Mouse (Mus musculus) limb, embryonic 13.5 days (tissue): ENCODE results near the gene Nprl2. TPM values are rescaled to one million over a fixed set of nuclear protein-coding genes. Genes with fewer than 3 reads are reported as not detected.
A peak's percentile ranks its signal among the peaks of the same experiment; 100 is the strongest.

Source experiments
- ATAC-seq: fragments of 200-750 bp; cut with Nextera tagmentation; 2 replicates; pipeline ENCODE4 v1.8.0; 2017; ENCODE audit warnings: low read depth, moderate number of reproducible peaks, moderate TSS enrichment; ENCODE audit not compliant: low FRiP score
- H3K27ac ChIP-seq: fragments of 300-500 bp; sonication (generic); 2 replicates; pipeline ENCODE4 v1.5.1; 2015; ENCODE audit warnings: inconsistent platforms, mild to moderate bottlenecking, moderate library complexity
- H3K27me3 ChIP-seq: fragments of 300-500 bp; sonication (generic); 2 replicates; pipeline ENCODE4 v1.6.1; 2015; ENCODE audit warnings: mild to moderate bottlenecking, inconsistent platforms
- H3K36me3 ChIP-seq: fragments of 300-500 bp; sonication (generic); 2 replicates; pipeline ENCODE4 v1.6.1; 2015; ENCODE audit warnings: inconsistent platforms, mild to moderate bottlenecking, moderate library complexity
- H3K4me1 ChIP-seq: fragments of 300-500 bp; sonication (generic); 2 replicates; pipeline ENCODE4 v1.6.1; 2015; ENCODE audit warnings: inconsistent platforms
- H3K4me2 ChIP-seq: fragments of 300-500 bp; sonication (generic); replicated peaks from 2 replicates; pipeline ENCODE4 v1.6.1; 2015; ENCODE audit warnings: inconsistent platforms, mild to moderate bottlenecking, moderate library complexity
- H3K4me3 ChIP-seq: fragments of 300-500 bp; sonication (generic); 2 replicates; pipeline ENCODE4 v1.5.1; 2015; ENCODE audit warnings: moderate library complexity, mild to moderate bottlenecking, inconsistent platforms
- H3K9ac ChIP-seq: fragments of 300-500 bp; sonication (generic); 2 replicates; pipeline ENCODE4 v1.6.1; 2015; ENCODE audit warnings: mild to moderate bottlenecking, inconsistent platforms
- H3K9me3 ChIP-seq: fragments of 300-500 bp; sonication (generic); 2 replicates; pipeline ENCODE4 v1.6.1; 2016; ENCODE audit warnings: inconsistent platforms
- WGBS: fragments of 180-500 bp; shearing (Covaris S2); methylation state at CpG from one replicate; pipeline ENCODE4 v1.1.7; 2015; 5-methylcytosine and 5-hydroxymethylcytosine counted together
- polyA plus RNA-seq: library from polyadenylated mRNA; unstranded; fragments of >200 nt; fragmentation: Nextera tagmentation; extraction: Ambion mirVana; gene quantifications from 2 replicates; pipeline ENCODE4 v1.2.1, GENCODE M21; 2015

Nprl2 gene
- polyA plus RNA-seq, 1 experiment from 2014 or later, result 44.2 TPM

DNA sequence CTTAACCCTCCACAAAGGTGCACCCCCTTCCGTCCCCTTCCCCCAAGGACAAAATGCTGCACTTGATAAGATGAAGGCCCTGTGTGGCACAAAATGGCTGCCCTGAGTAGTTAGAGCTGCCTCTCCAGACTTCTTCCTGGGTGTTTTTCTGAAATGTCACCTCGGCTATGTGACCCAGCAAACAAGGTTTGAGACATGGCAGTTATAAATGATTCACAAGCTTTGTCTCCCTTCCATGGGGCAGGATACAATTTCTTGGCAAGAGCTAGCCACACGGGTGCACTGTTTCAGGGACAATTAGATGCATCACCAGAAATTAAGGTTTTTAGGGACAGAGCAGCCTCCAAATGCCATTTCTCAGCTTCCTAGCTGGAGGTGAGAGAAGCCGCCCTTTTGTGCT is 1.6 kb upstream of the Nprl2 start:
- Histone ChIP-seq H3K9me3 (no peaks in the 10 kb centered on the region), H3K9ac (no peak overlapping the region), H3K4me3 (no peak overlapping the region), H3K36me3 (peaks cover 60% of the 10 kb centered on the region), H3K4me2 (peak overlapping the region; percentile 96), H3K27ac (no peak overlapping the region), H3K4me1 (peaks cover 43% of the 10 kb centered on the region), H3K27me3 (no peaks in the 10 kb centered on the region)
- no peak for ATAC-seq
- 72% methylated on average over 4 of the region's 4 CpGs for WGBS

- no peak for ATAC-seq
- Histone ChIP-seq H3K4me1 (peaks cover 42% of the 10 kb centered on the region), H3K4me3 (peak overlapping the region; percentile 63), H3K9me3 (no peaks in the 10 kb centered on the region), H3K27ac (no peak overlapping the region), H3K27me3 (no peaks in the 10 kb centered on the region), H3K4me2 (peak overlapping the region; percentile 96), H3K36me3 (peaks cover 61% of the 10 kb centered on the region), H3K9ac (peak overlapping the region; percentile 59)
- 28% methylated on average over 10 of the region's 10 CpGs for WGBS
Observed at GRCm38 (mm10) chr9:107541005-107541404, 1.0 kb upstream of the Nprl2 start.

DNA sequence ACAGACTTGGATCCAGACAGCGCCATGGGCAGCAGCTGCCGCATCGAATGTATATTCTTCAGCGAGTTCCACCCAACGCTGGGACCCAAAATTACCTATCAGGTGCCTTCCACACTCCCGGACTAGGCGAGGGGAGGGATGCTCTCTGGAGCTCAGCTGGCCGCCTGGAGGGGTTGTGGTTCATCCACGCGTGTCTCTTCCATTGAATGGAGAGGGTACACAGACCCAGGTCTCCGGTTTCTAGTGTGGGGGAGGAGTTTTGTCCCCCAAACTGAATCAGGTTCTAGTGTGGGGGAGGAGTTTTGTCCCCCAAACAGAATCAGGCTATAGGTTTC is 293 bp downstream of the Nprl2 start:
- Histone ChIP-seq H3K4me2 (peak overlapping the region; percentile 96), H3K9ac (peak overlapping the region; percentile 73), H3K4me1 (peaks cover 42% of the 10 kb centered on the region), H3K36me3 (peaks cover 52% of the 10 kb centered on the region), H3K9me3 (no peaks in the 10 kb centered on the region), H3K27ac (0 out of 2 replicates have a peak overlapping the region, but pooled peaks have one; percentile 17), H3K27me3 (no peaks in the 10 kb centered on the region), H3K4me3 (peak overlapping the region; percentile 63)
- WGBS, result under 1% methylated on average over 11 of the region's 11 CpGs
- ATAC-seq, result peak; percentile 2; the same call in 1 of the 2 replicates

- Histone ChIP-seq H3K4me1 (peaks cover 42% of the 10 kb centered on the region), H3K4me3 (peak overlapping the region; percentile 63)
- 41% methylated on average over 8 of the region's 8 CpGs for WGBS
Observed at GRCm38 (mm10) chr9:107542721-107543120, 695 bp downstream of the Nprl2 start.

GRCm38 (mm10) chr9:107543299-107543698 is 1.3 kb downstream of the Nprl2 start:
- H3K4me3 ChIP-seq, result peak overlapping the region; percentile 63; the same call in 1 of the 2 replicates
- ATAC-seq, result no peak
- H3K4me2 ChIP-seq, result peak overlapping the region; percentile 96; the same call in 1 of the 2 replicates
- H3K36me3 ChIP-seq, result peaks cover 42% of the 10 kb centered on the region
- H3K27me3 ChIP-seq, result no peaks in the 10 kb centered on the region
- H3K9ac ChIP-seq, result no peak overlapping the region
- H3K4me1 ChIP-seq, result peaks cover 42% of the 10 kb centered on the region
- H3K27ac ChIP-seq, result no peak overlapping the region
- WGBS, result 88% methylated on average over 11 of the region's 11 CpGs
- no peaks in the 10 kb centered on the region for H3K9me3 ChIP-seq

More at GRCm38 (mm10) chr9:107542721-107543120, 695 bp downstream of the Nprl2 start:
- no peak for ATAC-seq
- H3K9ac ChIP-seq, result peak overlapping the region; percentile 73
- peak overlapping the region; percentile 96 for H3K4me2 ChIP-seq
- H3K9me3 ChIP-seq, result no peaks in the 10 kb centered on the region
- peaks cover 48% of the 10 kb centered on the region for H3K36me3 ChIP-seq
- H3K27me3 ChIP-seq, result no peaks in the 10 kb centered on the region
- no peak overlapping the region for H3K27ac ChIP-seq

- Histone ChIP-seq H3K4me1 (peaks cover 42% of the 10 kb centered on the region), H3K36me3 (peaks cover 32% of the 10 kb centered on the region), H3K4me3 (no peak overlapping the region), H3K9me3 (no peaks in the 10 kb centered on the region), H3K27ac (no peak overlapping the region), H3K9ac (no peak overlapping the region), H3K4me2 (no peak overlapping the region), H3K27me3 (no peaks in the 10 kb centered on the region)
- 93% methylated on average over 17 of the region's 17 CpGs for WGBS
- ATAC-seq, result no peak
Observed at GRCm38 (mm10) chr9:107544196-107544700, 2.2 kb downstream of the Nprl2 start.

DNA sequence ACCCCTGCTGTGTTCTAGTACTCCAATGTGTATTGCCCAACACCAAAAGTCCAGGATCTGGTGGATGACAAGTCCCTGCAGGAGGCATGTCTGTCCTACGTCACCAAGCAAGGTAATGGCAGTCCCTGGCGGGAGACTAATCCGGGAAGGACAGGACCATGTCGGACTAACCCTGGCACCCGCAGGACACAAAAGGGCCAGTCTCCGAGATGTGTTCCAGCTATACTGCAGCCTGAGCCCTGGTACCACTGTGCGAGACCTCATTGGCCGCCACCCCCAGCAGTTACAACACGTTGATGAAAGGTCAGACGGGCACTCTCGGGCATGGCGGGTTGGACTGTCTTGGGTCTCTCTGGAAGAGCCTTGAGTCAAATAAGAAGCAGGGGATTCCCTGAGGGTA is 2.7 kb downstream of the Nprl2 start:
- Histone ChIP-seq H3K4me2 (no peak overlapping the region), H3K36me3 (peaks cover 27% of the 10 kb centered on the region), H3K4me1 (peaks cover 42% of the 10 kb centered on the region), H3K9ac (no peak overlapping the region), H3K27ac (no peak overlapping the region), H3K27me3 (no peaks in the 10 kb centered on the region), H3K9me3 (no peaks in the 10 kb centered on the region), H3K4me3 (no peak overlapping the region)
- 95% methylated on average over 12 of the region's 12 CpGs for WGBS
- no peak for ATAC-seq

GRCm38 (mm10) chr9:107545199-107545598 is 3.2 kb downstream of the Nprl2 start:
- H3K4me1 ChIP-seq, result peaks cover 44% of the 10 kb centered on the region
- WGBS, result 82% methylated on average over 10 of the region's 10 CpGs
- no peak overlapping the region for H3K4me2 ChIP-seq
- 0 out of 2 replicates have a peak, but pooled peaks cover 2% of the 10 kb centered on the region for H3K27me3 ChIP-seq
- no peak overlapping the region for H3K9ac ChIP-seq
- H3K9me3 ChIP-seq, result no peaks in the 10 kb centered on the region
- peaks cover 23% of the 10 kb centered on the region for H3K36me3 ChIP-seq
- H3K27ac ChIP-seq, result no peak overlapping the region
- no peak overlapping the region for H3K4me3 ChIP-seq
- no peak for ATAC-seq

GRCm38 (mm10) chr9:107545602-107546001 is 3.6 kb downstream of the Nprl2 start:
- Histone ChIP-seq H3K9me3 (no peaks in the 10 kb centered on the region), H3K9ac (no peak overlapping the region), H3K36me3 (peaks cover 22% of the 10 kb centered on the region), H3K27ac (no peak overlapping the region), H3K4me2 (no peak overlapping the region), H3K27me3 (0 out of 2 replicates have a peak, but pooled peaks cover 3% of the 10 kb centered on the region), H3K4me3 (no peak overlapping the region), H3K4me1 (peaks cover 48% of the 10 kb centered on the region)
- no peak for ATAC-seq
- WGBS, result 9% methylated on average over 3 of the region's 3 CpGs

DNA sequence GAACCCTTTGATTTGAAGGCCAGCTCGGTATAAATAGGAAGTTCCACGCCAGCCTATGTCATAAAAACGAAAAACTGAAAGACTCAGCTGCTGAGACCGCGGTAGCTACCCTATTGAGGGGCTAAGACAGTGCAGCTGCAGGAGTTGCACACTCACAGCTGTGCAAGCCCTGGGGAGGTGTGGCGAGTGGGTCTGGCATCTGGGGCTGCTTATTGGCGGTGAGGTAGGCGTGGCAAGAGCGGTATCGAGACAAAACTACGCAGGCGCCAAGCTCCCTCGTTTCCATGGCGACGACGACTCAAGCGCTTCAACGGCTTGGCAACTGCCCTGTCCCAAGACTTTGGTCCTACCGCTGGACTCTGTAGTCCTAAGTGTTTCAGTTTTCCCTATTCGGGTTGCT is 5.0 kb downstream of the Nprl2 start, which contains the start of gene Zmynd10:
Gene Zmynd10, plus strand, starts transcription at position 273 of the 400 bp plus-strand sequence.
- Histone ChIP-seq H3K4me1 (peaks cover 51% of the 10 kb centered on the region), H3K9ac (peak within 1 kb of the TSS; percentile 21; the same call in 1 of the 2 replicates), H3K4me2 (peak within 1 kb of the TSS; percentile 60), H3K36me3 (peaks cover 22% of the 10 kb centered on the region), H3K27me3 (0 out of 2 replicates have a peak, but pooled peaks cover 3% of the 10 kb centered on the region), H3K4me3 (peak within 1 kb of the TSS; percentile 22), H3K9me3 (no peaks in the 10 kb centered on the region), H3K27ac (peak within 1 kb of the TSS; percentile 73)
- 2% methylated on average over 20 of the region's 20 CpGs for WGBS
- ATAC-seq, result peak; percentile 71

DNA sequence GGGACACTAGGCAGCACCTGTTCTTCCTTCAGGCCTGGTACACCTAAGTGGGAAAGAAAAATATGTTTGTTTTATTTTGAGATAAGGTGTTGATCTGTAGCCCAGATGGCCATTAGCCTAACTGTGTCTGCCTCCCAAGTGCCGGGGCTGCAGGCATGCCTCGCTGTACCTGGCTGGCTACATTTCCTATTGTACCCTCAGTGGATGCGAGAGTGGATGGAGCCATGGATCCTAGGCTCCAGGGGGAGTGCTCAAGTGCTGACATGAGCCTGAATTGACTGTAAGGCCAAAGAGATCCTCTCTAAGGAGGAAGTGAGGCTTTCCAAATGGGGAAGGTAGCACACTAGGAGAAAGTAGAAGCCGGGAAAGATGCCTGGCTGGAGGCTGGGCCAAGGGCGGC is 5.9 kb downstream of the Nprl2 start:
- WGBS, result 85% methylated on average over 5 of the region's 5 CpGs
- ATAC-seq, result no peak
- no peak overlapping the region for H3K27ac ChIP-seq
- no peak overlapping the region for H3K4me2 ChIP-seq
- H3K4me3 ChIP-seq, result no peak overlapping the region
- peaks cover 22% of the 10 kb centered on the region for H3K36me3 ChIP-seq
- H3K9me3 ChIP-seq, result no peaks in the 10 kb centered on the region
- no peak overlapping the region for H3K9ac ChIP-seq
- peaks cover 53% of the 10 kb centered on the region for H3K4me1 ChIP-seq
- H3K27me3 ChIP-seq, result 0 out of 2 replicates have a peak, but pooled peaks cover 3% of the 10 kb centered on the region

- 90% methylated on average over 10 of the region's 10 CpGs for WGBS
- 0 out of 2 replicates have a peak, but pooled peaks cover 3% of the 10 kb centered on the region for H3K27me3 ChIP-seq
- ATAC-seq, result no peak
- H3K4me2 ChIP-seq, result no peak overlapping the region
- no peak overlapping the region for H3K4me3 ChIP-seq
- peaks cover 60% of the 10 kb centered on the region for H3K4me1 ChIP-seq
- no peaks in the 10 kb centered on the region for H3K9me3 ChIP-seq
- no peak overlapping the region for H3K27ac ChIP-seq
- peaks cover 17% of the 10 kb centered on the region for H3K36me3 ChIP-seq
- no peak overlapping the region for H3K9ac ChIP-seq
Observed at GRCm38 (mm10) chr9:107548820-107549219, 6.8 kb downstream of the Nprl2 start.
